Mouse (Mus musculus) spleen, postnatal 14 days (tissue): ENCODE data around the gene Fam192a.

ENCODE experiments used
- DNase-seq, 2 experiments: peaks; one replicate each; pipeline ENCODE4 v3.0.0; 2021 to 2022; ENCODE audit warnings: low spot score in 2 of 2

Gene Fam192a

GRCm38 (mm10) chr8:94601607-94602385 is at the start of gene Fam192a, which contains the start of gene Rspry1:
Fam192a (minus strand) TSS chr8:94601997.
Rspry1 (plus strand) TSS chr8:94601937.
- DNase-seq = peak; percentile 97 to 99

- DNase-seq = no peak
These were observed 47.7 kb upstream of the Fam192a start for GRCm38 (mm10) chr8:94649496-94649895.

- no peak for DNase-seq
These were observed 44.4 kb upstream of the Fam192a start for GRCm38 (mm10) chr8:94646165-94646564.

GRCm38 (mm10) chr8:94645202-94645601 is 43.4 kb upstream of the Fam192a start:
- no peak for DNase-seq

- no peak for DNase-seq
These were observed 40.1 kb upstream of the Fam192a start for GRCm38 (mm10) chr8:94641938-94642337.

- DNase-seq = no peak
These were observed 39.4 kb upstream of the Fam192a start for GRCm38 (mm10) chr8:94641183-94641582.

- DNase-seq = no peak
These were observed 32.4 kb upstream of the Fam192a start for GRCm38 (mm10) chr8:94634211-94634610.

GRCm38 (mm10) chr8:94633564-94634194 is 31.9 kb upstream of the Fam192a start:
- no peak for DNase-seq

GRCm38 (mm10) chr8:94624885-94625284 is 23.1 kb upstream of the Fam192a start:
- DNase-seq = no peak

GRCm38 (mm10) chr8:94607064-94607463 is 5.3 kb upstream of the Fam192a start:
- DNase-seq = no peak

GRCm38 (mm10) chr8:94604030-94604429 is 2.2 kb upstream of the Fam192a start:
- no peak for DNase-seq

- DNase-seq = peak in 1 of 2 experiments; percentile 6
These were observed 804 bp upstream of the Fam192a start for GRCm38 (mm10) chr8:94602471-94603131.

GRCm38 (mm10) chr8:94601034-94601606 is 677 bp downstream of the Fam192a start:
- peak; percentile 12 to 15 for DNase-seq

- no peak for DNase-seq
These were observed 1.3 kb downstream of the Fam192a start for GRCm38 (mm10) chr8:94600478-94600877.

GRCm38 (mm10) chr8:94594211-94594610 is 7.6 kb downstream of the Fam192a start:
- no peak for DNase-seq

- no peak for DNase-seq
These were observed 10.1 kb downstream of the Fam192a start for GRCm38 (mm10) chr8:94591691-94592090.

- DNase-seq = peak in 1 of 2 experiments; percentile 6
These were observed 17.5 kb downstream of the Fam192a start for GRCm38 (mm10) chr8:94584238-94584817.

- no peak for DNase-seq
These were observed 19.2 kb downstream of the Fam192a start for GRCm38 (mm10) chr8:94582569-94582968.

GRCm38 (mm10) chr8:94581820-94582483 is 19.8 kb downstream of the Fam192a start:
- no peak for DNase-seq

- DNase-seq = no peak
These were observed 26.6 kb downstream of the Fam192a start for GRCm38 (mm10) chr8:94575148-94575547.
